Mouse (Mus musculus) naive thymus-derived CD4-positive, alpha-beta T cell, adult 5 months (primary cell): Measurements from ENCODE around the gene Tex38. TPM values are rescaled to one million over a fixed set of nuclear protein-coding genes. Genes with fewer than 3 reads are reported as not detected.

Experiments used
- polyA plus RNA-seq: library from polyadenylated mRNA; unstranded; fragments of 100-300 nt; shearing (Covaris generic); gene quantifications from one replicate; pipeline ENCODE4 v1.2.1, GENCODE M21; 2017

The Tex38 gene
- not detected for polyA plus RNA-seq

GRCm38 (mm10) chr4:115780918-115781317, at the start of gene Tex38:
Gene Tex38 (minus strand): TSS chr4:115781018.

GRCm38 (mm10) chr4:115827888-115828571, 47.2 kb upstream of the Tex38 start, which contains the start of gene Mob3c:
Gene Mob3c (plus strand): TSS chr4:115828092.

GRCm38 (mm10) chr4:115784769-115785510, 4.1 kb upstream of the Tex38 start, which contains the start of gene Atpaf1:
Gene Atpaf1 (plus strand): TSS chr4:115784812.

GRCm38 (mm10) chr4:115737551-115738041, 43.2 kb downstream of the Tex38 start, which contains the start of gene Efcab14:
Gene Efcab14 (plus strand): TSS chr4:115737744.

Other genes with a start within 250 kb of the Tex38 start
- not detected for gene Cyp4a31, start 217.4 kb downstream of the Tex38 start, polyA plus RNA-seq
- not detected for gene Cyp4a32, start 180.0 kb downstream of the Tex38 start, polyA plus RNA-seq
- gene Cyp4b1, start 133.3 kb downstream of the Tex38 start, polyA plus RNA-seq: not detected
- 39.3 TPM for gene Efcab14, start 43.3 kb downstream of the Tex38 start, polyA plus RNA-seq
- gene Atpaf1, start 3.8 kb upstream of the Tex38 start, polyA plus RNA-seq: 29.0 TPM
- gene Mob3c, start 47.1 kb upstream of the Tex38 start, polyA plus RNA-seq: 28.0 TPM
- 54.4 TPM for gene Mknk1, start 58.2 kb upstream of the Tex38 start, polyA plus RNA-seq
- 0.17 TPM for gene Kncn, start 103.4 kb upstream of the Tex38 start, polyA plus RNA-seq
- gene 6430628N08Rik, start 109.6 kb upstream of the Tex38 start, polyA plus RNA-seq: not detected
- not detected for gene Dmbx1, start 158.9 kb upstream of the Tex38 start, polyA plus RNA-seq
- gene Faah, start 236.9 kb upstream of the Tex38 start, polyA plus RNA-seq: 192 TPM